ENCODE assay signal across 8 mouse cellular contexts in genomic region chr17:83148371-83148929, GRCm38 (mm10).
A peak's percentile ranks its signal among the peaks of the same experiment; 100 is the strongest.
DNase-seq lines count a peak whose midpoint lies in the region; ATAC-seq and TF ChIP-seq lines count a peak whose summit lies in the region.

No protein-coding gene starts in this region.

- H3K4me2 ChIP-seq in hindbrain, embryonic 12.5 days (replicated peaks) = no peak overlapping the region
- H3K4me2 ChIP-seq in hindbrain, embryonic 13.5 days = no peak overlapping the region
- H3K4me2 ChIP-seq in myocyte (ENCODE audit: low read depth) = peak overlapping the region; percentile 67
- no peak overlapping the region for H3K4me2 ChIP-seq in forebrain, embryonic 16.5 days (ENCODE audit: low read length)
- no peak overlapping the region for H3K4me2 ChIP-seq in neural tube, embryonic 15.5 days

- H3K9ac ChIP-seq in hindbrain, embryonic 12.5 days = no peak overlapping the region
- no peak overlapping the region for H3K9ac ChIP-seq in hindbrain, embryonic 13.5 days
- no peak overlapping the region for H3K9ac ChIP-seq in forebrain, embryonic 16.5 days (replicated peaks; ENCODE audit: low read depth, low read length)
- no peak overlapping the region for H3K9ac ChIP-seq in neural tube, embryonic 15.5 days (replicated peaks)

- ATAC-seq in hindbrain, embryonic 12.5 days (ENCODE audit: low FRiP score) = no peak
- ATAC-seq in hindbrain, embryonic 13.5 days (ENCODE audit: low FRiP score) = no peak
- no peak for ATAC-seq in forebrain, embryonic 16.5 days
- no peak for ATAC-seq in neural tube, embryonic 15.5 days (ENCODE audit: low FRiP score)
- no peak for ATAC-seq in megakaryocyte progenitor cell, adult 5-6 weeks (replicated peaks; ENCODE audit: poor library complexity)

- H3K4me1 ChIP-seq in hindbrain, embryonic 12.5 days = no peaks in the 10 kb centered on the region
- no peaks in the 10 kb centered on the region; the same call in 1 of the 2 replicates for H3K4me1 ChIP-seq in hindbrain, embryonic 13.5 days (replicated peaks)
- H3K4me1 ChIP-seq in forebrain, embryonic 16.5 days (replicated peaks; ENCODE audit: control insufficient read depth, insufficient read depth, low read length) = no peaks in the 10 kb centered on the region
- H3K4me1 ChIP-seq in neural tube, embryonic 15.5 days = no peaks in the 10 kb centered on the region

- H3ac ChIP-seq in myocyte (ENCODE audit: control insufficient read depth, insufficient read length) = no peak overlapping the region

- no peak for TF ChIP-seq POLR2A in myocyte (IDR thresholded peaks at IDR 0.05; ENCODE audit: insufficient read length, low read depth)

- peak; percentile 42 to 58 for DNase-seq in heart, adult 9 months (ENCODE audit: low spot score in 2 of 2)
- peak; percentile 77 for DNase-seq in kidney, postnatal 10 days

- 83% methylated on average over 15 of the region's 15 CpGs for WGBS in hindbrain, embryonic 12.5 days
- 88% methylated on average over 15 of the region's 15 CpGs for WGBS in hindbrain, embryonic 13.5 days
- WGBS in forebrain, embryonic 16.5 days = 84% methylated on average over 15 of the region's 15 CpGs
- 80% methylated on average over 15 of the region's 15 CpGs for WGBS in neural tube, embryonic 15.5 days

- H3K27me3 ChIP-seq in hindbrain, embryonic 12.5 days = no peaks in the 10 kb centered on the region
- H3K27me3 ChIP-seq in hindbrain, embryonic 13.5 days = no peaks in the 10 kb centered on the region
- no peaks in the 10 kb centered on the region for H3K27me3 ChIP-seq in myocyte (ENCODE audit: control insufficient read depth, insufficient read depth, insufficient read length)
- H3K27me3 ChIP-seq in forebrain, embryonic 16.5 days (replicated peaks; ENCODE audit: control insufficient read depth, insufficient read depth, low read length) = no peaks in the 10 kb centered on the region
- H3K27me3 ChIP-seq in neural tube, embryonic 15.5 days (replicated peaks) = no peaks in the 10 kb centered on the region

- H3K79me2 ChIP-seq in myocyte (ENCODE audit: control insufficient read depth, insufficient read depth) = no peaks in the 10 kb centered on the region

- no peak overlapping the region for H3K4me3 ChIP-seq in hindbrain, embryonic 12.5 days
- no peak overlapping the region for H3K4me3 ChIP-seq in hindbrain, embryonic 13.5 days
- H3K4me3 ChIP-seq in myocyte = no peak overlapping the region
- no peak overlapping the region for H3K4me3 ChIP-seq in forebrain, embryonic 16.5 days (replicated peaks; ENCODE audit: low read length)
- no peak overlapping the region for H3K4me3 ChIP-seq in neural tube, embryonic 15.5 days (replicated peaks)

- no peaks in the 10 kb centered on the region for H3K36me3 ChIP-seq in hindbrain, embryonic 12.5 days
- no peaks in the 10 kb centered on the region for H3K36me3 ChIP-seq in hindbrain, embryonic 13.5 days
- H3K36me3 ChIP-seq in myocyte (ENCODE audit: control insufficient read depth, insufficient read depth) = no peaks in the 10 kb centered on the region
- no peaks in the 10 kb centered on the region for H3K36me3 ChIP-seq in forebrain, embryonic 16.5 days (ENCODE audit: control insufficient read depth, insufficient read depth)
- H3K36me3 ChIP-seq in neural tube, embryonic 15.5 days = no peaks in the 10 kb centered on the region

- H3K27ac ChIP-seq in hindbrain, embryonic 12.5 days = peak overlapping the region; percentile 55; the same call in 1 of the 2 replicates
- no peak overlapping the region for H3K27ac ChIP-seq in hindbrain, embryonic 13.5 days
- no peak overlapping the region for H3K27ac ChIP-seq in forebrain, embryonic 16.5 days (ENCODE audit: low read length)
- H3K27ac ChIP-seq in neural tube, embryonic 15.5 days (replicated peaks) = no peak overlapping the region

- no peaks in the 10 kb centered on the region for H3K9me3 ChIP-seq in hindbrain, embryonic 12.5 days (replicated peaks)
- no peaks in the 10 kb centered on the region for H3K9me3 ChIP-seq in hindbrain, embryonic 13.5 days
- no peaks in the 10 kb centered on the region for H3K9me3 ChIP-seq in forebrain, embryonic 16.5 days (ENCODE audit: control insufficient read depth, low read length)
- no peaks in the 10 kb centered on the region for H3K9me3 ChIP-seq in neural tube, embryonic 15.5 days (replicated peaks)

TF ChIP-seq in myocyte, 11 proteins besides CTCF, POLR2A, EP300 and RAD21:
- TF ChIP-seq E2F4 (IDR thresholded peaks at IDR 0.05; ENCODE audit: insufficient read depth) (no peak), MYOD1 (IDR thresholded peaks at IDR 0.05; ENCODE audit: control insufficient read depth in 1 of 3, insufficient read length in 2 of 3, low read depth in 2 of 3) (no peak), TCF12 (IDR thresholded peaks at IDR 0.05; ENCODE audit: insufficient read depth, poor library complexity, severe bottlenecking) (no peak), REST (IDR thresholded peaks at IDR 0.05; ENCODE audit: insufficient read depth, insufficient read length) (no peak), SRF (IDR thresholded peaks at IDR 0.05; ENCODE audit: control insufficient read depth, insufficient read length, low read depth) (no peak), MYOG (IDR thresholded peaks at IDR 0.05; ENCODE audit: control insufficient read depth in 1 of 3, insufficient read depth in 1 of 3, insufficient read length in 2 of 3, low read depth in 2 of 3) (peak in 1 of 3 experiments; percentile 13), USF1 (IDR thresholded peaks at IDR 0.05; ENCODE audit: low read depth) (no peak), TCF3 (IDR thresholded peaks at IDR 0.05; ENCODE audit: insufficient read length, low read depth) (no peak)
TF ChIP-seq in myocyte: peak in this region for 1.
